Mouse (Mus musculus): ENCODE data around the gene Zdhhc9.

Zdhhc9 gene

DNA sequence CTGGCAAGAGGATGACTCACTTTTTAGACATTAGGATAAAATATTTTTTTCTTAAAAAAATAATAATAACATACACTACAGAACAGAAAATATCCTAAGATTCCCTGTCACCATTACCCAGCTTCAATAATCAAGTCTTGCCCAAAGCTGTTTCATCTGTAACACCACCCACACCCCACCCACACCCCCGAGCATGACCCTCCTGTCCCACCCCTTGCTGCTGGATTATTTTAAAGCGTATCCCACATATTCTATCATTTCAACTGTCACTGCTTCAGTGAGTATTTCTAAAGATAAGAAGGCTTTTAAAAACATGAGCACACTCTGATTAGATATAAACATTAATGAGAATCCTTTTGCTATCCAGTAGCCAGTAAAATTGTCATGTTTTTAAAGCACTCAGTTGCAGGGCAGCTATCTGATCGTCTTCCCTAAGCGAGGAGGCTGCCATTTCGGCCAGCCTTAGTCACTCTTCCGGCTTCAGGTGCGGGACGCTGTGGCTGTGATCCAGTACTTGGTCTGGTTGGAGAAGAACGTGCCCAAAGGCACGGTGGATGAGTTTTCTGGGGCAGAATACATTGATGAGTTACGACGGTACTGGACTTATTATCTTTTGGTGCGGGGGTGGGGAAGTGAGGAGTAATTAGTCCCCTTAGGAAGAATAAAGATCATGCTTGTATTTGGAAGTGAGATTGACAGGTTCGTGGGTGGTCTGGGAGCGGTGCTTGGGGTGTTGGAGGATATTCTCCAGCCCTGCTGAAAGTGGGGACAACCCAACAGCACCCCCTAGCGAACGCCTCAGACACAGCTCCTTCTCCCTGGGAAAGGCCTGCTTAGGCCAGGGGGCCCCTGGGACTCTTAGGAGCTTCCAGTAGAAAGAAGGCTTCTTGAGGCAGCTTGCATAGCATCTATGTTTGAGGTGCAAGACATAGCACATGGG, 84.3 kb downstream of the Zdhhc9 start:
- peak in 1 of 2 experiments; percentile 54 for DNase-seq

Measured in thymus, adult 18-20 months (tissue).